Mouse (Mus musculus): ENCODE data around the gene Shroom3.

DNA sequence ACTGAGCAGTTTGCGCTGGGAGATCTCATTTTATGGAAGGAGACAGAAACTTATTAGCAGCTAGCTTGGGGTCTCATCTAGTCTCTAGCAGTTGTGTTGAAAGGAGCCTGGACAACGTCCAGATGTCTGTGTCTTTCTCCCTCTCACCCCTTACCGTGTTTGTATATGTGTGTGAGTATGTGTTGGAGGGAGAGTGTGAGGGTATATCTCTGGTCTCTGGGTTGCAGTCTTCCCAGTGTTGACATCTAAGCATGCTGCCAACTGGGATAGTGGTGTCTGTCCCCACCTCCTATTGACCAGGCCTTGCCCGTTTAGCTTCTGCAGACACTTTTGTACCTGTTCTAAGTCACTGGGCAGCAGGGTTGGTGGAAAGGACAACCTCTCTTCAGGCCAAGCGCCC lies 207.7 kb downstream of the Shroom3 start:
- TF ChIP-seq POLR2A (IDR thresholded peaks at IDR 0.05; ENCODE audit: borderline replicate concordance, control insufficient read depth, low read depth, low read length) (no peak), CTCF (IDR thresholded peaks at IDR 0.05; ENCODE audit: control insufficient read depth, insufficient read depth, low read length) (no peak)

Data from bone marrow, adult 2 months (tissue).